Mouse (Mus musculus) kidney, adult 8-10 months (tissue): ENCODE data around the gene Ssbp2.

ENCODE experiments used
- DNase-seq, 2 experiments: peaks; one replicate each; pipeline ENCODE4 v3.0.0; 2022

Ssbp2 gene

GRCm38 (mm10) chr13:91636814-91637213, 176.7 kb downstream of the Ssbp2 start:
- peak; percentile 53 to 83 for DNase-seq

GRCm38 (mm10) chr13:91638836-91639235, 178.8 kb downstream of the Ssbp2 start:
- DNase-seq: no peak

GRCm38 (mm10) chr13:91640219-91640618, 180.1 kb downstream of the Ssbp2 start:
- no peak for DNase-seq

- peak in 1 of 2 experiments; percentile 25 for DNase-seq
Measured at GRCm38 (mm10) chr13:91648240-91648639, 188.2 kb downstream of the Ssbp2 start.

GRCm38 (mm10) chr13:91649926-91650325, 189.8 kb downstream of the Ssbp2 start:
- DNase-seq: peak; percentile 46 to 49

- no peak for DNase-seq
Measured at GRCm38 (mm10) chr13:91661068-91661795, 201.1 kb downstream of the Ssbp2 start.

GRCm38 (mm10) chr13:91662751-91663150, 202.7 kb downstream of the Ssbp2 start:
- DNase-seq: no peak

GRCm38 (mm10) chr13:91673241-91673640, 213.2 kb downstream of the Ssbp2 start:
- no peak for DNase-seq

GRCm38 (mm10) chr13:91680764-91681437, 220.8 kb downstream of the Ssbp2 start:
- DNase-seq: no peak

GRCm38 (mm10) chr13:91681474-91681873, 221.4 kb downstream of the Ssbp2 start:
- DNase-seq: no peak

GRCm38 (mm10) chr13:91690118-91690517, 230.0 kb downstream of the Ssbp2 start:
- no peak for DNase-seq

- DNase-seq: no peak
Measured at GRCm38 (mm10) chr13:91693615-91694014, 233.5 kb downstream of the Ssbp2 start.

GRCm38 (mm10) chr13:91695406-91695805, 235.3 kb downstream of the Ssbp2 start:
- DNase-seq: no peak

- DNase-seq: peak in 1 of 2 experiments; percentile 9
Measured at GRCm38 (mm10) chr13:91696109-91696645, 236.1 kb downstream of the Ssbp2 start.

GRCm38 (mm10) chr13:91697011-91697410, 236.9 kb downstream of the Ssbp2 start:
- DNase-seq: peak; percentile 26 to 28

GRCm38 (mm10) chr13:91702337-91702736, 242.3 kb downstream of the Ssbp2 start:
- no peak for DNase-seq

GRCm38 (mm10) chr13:91719487-91719886, 259.4 kb downstream of the Ssbp2 start:
- no peak for DNase-seq

GRCm38 (mm10) chr13:91723108-91723735, 263.1 kb downstream of the Ssbp2 start:
- no peak for DNase-seq

GRCm38 (mm10) chr13:91723736-91724119, 263.6 kb downstream of the Ssbp2 start:
- DNase-seq: no peak

GRCm38 (mm10) chr13:91724211-91724610, 264.1 kb downstream of the Ssbp2 start:
- DNase-seq: no peak

GRCm38 (mm10) chr13:91725130-91725529, 265.0 kb downstream of the Ssbp2 start:
- no peak for DNase-seq

GRCm38 (mm10) chr13:91727899-91728298, 267.8 kb downstream of the Ssbp2 start:
- no peak for DNase-seq

- DNase-seq: no peak
Measured at GRCm38 (mm10) chr13:91737191-91737590, 277.1 kb downstream of the Ssbp2 start.

GRCm38 (mm10) chr13:91740851-91741250, 280.8 kb downstream of the Ssbp2 start:
- DNase-seq: peak in 1 of 2 experiments; percentile 44
